Mouse (Mus musculus): ENCODE data around the gene Dpep3.

GRCm38 (mm10) chr8:105949350-105949749 is 29.9 kb downstream of the Dpep3 start:
- no peak for TF ChIP-seq CTCF (IDR thresholded peaks at IDR 0.05; ENCODE audit: low read depth, low read length)
- no peak for TF ChIP-seq POLR2AphosphoS5 (IDR thresholded peaks at IDR 0.05; ENCODE audit: insufficient replicate concordance, low read depth, low read length)

All from G1E (cell line).